Mouse (Mus musculus): ENCODE results near the gene Gbx1. TPM values are rescaled to one million over a fixed set of nuclear protein-coding genes. Genes with fewer than 3 reads are reported as not detected.
A peak's percentile ranks its signal among the peaks of the same experiment; 100 is the strongest.

The Gbx1 gene
- polyA plus RNA-seq, 1 experiment, result 0.42 TPM

DNA sequence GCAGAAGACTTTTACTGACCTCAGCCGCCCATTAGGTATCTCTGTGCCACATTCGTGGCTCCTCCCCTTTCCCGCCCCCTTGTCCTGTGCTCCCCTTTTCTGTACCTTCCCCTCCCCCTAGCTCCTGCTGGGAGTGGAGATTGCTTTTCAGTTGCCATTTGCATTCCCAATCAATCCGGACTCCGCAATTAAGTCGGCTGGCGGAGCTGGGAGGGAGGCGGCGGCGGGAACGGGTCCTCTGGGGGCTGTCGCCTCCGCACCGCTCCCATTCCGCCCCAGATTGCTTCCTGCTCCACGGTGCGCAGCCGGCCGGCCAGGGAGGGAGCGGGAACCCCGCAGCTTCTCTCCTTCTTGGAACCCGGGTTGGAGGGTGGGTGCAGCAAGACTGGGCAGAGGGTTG lies 42.0 kb downstream of the Gbx1 start:
- TF ChIP-seq CTCF (IDR thresholded peaks at IDR 0.05; ENCODE audit: control insufficient read depth, insufficient read depth, insufficient read length), result no peak
- no peak for TF ChIP-seq USF1 (IDR thresholded peaks at IDR 0.05; ENCODE audit: low read depth)
- no peak for TF ChIP-seq MYOD1 (IDR thresholded peaks at IDR 0.05; ENCODE audit: control insufficient read depth, insufficient read length, low read depth)
- no peak for TF ChIP-seq FOSL1 (IDR thresholded peaks at IDR 0.05; ENCODE audit: insufficient read depth, low read length, poor library complexity, severe bottlenecking)
- no peak for TF ChIP-seq MAX (IDR thresholded peaks at IDR 0.05)
- TF ChIP-seq CEBPB (IDR thresholded peaks at IDR 0.05; ENCODE audit: low read depth), result no peak
- TF ChIP-seq MYOG (IDR thresholded peaks at IDR 0.05; ENCODE audit: control insufficient read depth, extremely low read depth, insufficient read length), result no peak
- Histone ChIP-seq H3K4me3 (ENCODE audit: insufficient read depth, poor library complexity, severe bottlenecking) (no peak overlapping the region), H3K36me3 (ENCODE audit: control insufficient read depth, insufficient read depth) (peaks cover 56% of the 10 kb centered on the region), H3K79me3 (ENCODE audit: low read depth) (no peaks in the 10 kb centered on the region), H3K79me2 (ENCODE audit: control insufficient read depth, insufficient read depth) (no peaks in the 10 kb centered on the region), H3K27me3 (ENCODE audit: control insufficient read depth, insufficient read depth, insufficient read length) (no peaks in the 10 kb centered on the region), H3ac (ENCODE audit: control insufficient read depth, insufficient read length, low read depth) (no peak overlapping the region)

DNA sequence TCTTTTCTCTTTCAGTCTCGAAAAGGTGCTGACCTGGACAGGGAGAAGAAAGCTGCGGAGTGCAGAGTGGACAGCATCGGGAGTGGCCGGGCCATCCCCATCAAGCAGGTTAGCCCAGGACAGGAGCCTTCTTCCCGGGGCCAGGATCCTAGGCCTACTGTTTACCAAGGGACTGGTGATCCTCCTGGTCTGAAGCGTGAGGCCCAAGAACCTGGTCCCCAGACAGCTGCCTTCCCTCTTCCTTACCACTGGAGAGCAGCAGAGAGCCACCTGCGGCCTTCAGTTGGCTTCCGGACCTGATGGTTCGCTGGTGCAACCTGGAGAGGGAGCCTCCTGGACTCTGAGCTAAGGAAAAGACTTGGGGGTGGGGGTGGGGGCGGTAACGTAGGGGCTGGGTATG lies 43.7 kb downstream of the Gbx1 start:
- H3ac ChIP-seq (ENCODE audit: control insufficient read depth, insufficient read length, low read depth), result no peak overlapping the region
- H3K27me3 ChIP-seq (ENCODE audit: control insufficient read depth, insufficient read depth, insufficient read length), result no peaks in the 10 kb centered on the region
- H3K36me3 ChIP-seq (ENCODE audit: control insufficient read depth, insufficient read depth), result peaks cover 53% of the 10 kb centered on the region
- H3K4me3 ChIP-seq (ENCODE audit: insufficient read depth, poor library complexity, severe bottlenecking), result no peak overlapping the region
- H3K79me3 ChIP-seq (ENCODE audit: low read depth), result no peaks in the 10 kb centered on the region
- TF ChIP-seq USF1 (IDR thresholded peaks at IDR 0.05; ENCODE audit: low read depth) (no peak), CTCF (IDR thresholded peaks at IDR 0.05; ENCODE audit: control insufficient read depth, insufficient read depth, insufficient read length) (peak; percentile 52)
- H3K79me2 ChIP-seq (ENCODE audit: control insufficient read depth, insufficient read depth), result no peaks in the 10 kb centered on the region

DNA sequence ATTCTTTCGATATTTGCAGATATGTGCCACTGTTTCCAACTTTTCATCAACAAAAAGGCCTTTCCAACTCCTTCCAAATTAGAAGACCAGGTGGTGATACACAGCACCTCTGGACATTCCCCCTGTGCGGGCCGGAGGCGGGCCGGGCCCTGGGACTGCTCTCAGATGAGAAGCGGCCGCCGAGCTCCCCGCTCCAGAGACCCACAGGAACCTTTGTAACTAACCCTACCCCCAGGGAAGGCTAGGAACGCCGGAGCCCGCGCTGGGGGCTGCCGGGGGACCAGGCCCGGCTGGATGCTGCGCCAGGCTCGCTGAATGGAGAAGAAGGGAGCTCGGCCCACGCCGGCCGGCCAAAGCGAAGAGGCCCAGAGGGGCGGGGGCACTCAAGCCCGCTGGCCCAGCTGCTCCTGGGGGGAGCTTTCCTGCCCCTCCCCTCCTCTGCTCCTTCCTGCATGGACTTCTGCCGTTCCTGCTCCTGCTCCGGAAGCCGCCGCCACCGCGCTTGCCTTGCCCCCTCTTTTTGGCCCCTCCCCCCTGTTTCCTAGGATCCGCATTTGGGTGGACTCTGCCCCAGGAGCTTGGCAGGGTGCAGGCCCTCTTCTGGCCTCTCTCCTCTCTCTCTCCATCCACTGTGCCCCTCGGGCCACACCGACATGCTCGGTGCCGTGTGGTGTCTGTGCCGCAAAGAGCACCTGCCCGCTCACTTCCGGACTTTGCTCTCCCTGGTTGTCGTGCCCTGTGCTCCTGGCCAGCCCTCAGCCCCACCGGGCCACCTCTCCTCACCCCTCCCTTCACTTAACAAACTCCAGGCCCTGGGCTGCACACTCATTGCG lies 44.5 kb downstream of the Gbx1 start:
- Histone ChIP-seq H3ac (ENCODE audit: control insufficient read depth, insufficient read length, low read depth) (no peak overlapping the region), H3K79me2 (ENCODE audit: control insufficient read depth, insufficient read depth) (no peaks in the 10 kb centered on the region), H3K79me3 (ENCODE audit: low read depth) (no peaks in the 10 kb centered on the region), H3K27me3 (ENCODE audit: control insufficient read depth, insufficient read depth, insufficient read length) (no peaks in the 10 kb centered on the region), H3K36me3 (ENCODE audit: control insufficient read depth, insufficient read depth) (peaks cover 53% of the 10 kb centered on the region), H3K4me3 (ENCODE audit: insufficient read depth, poor library complexity, severe bottlenecking) (no peak overlapping the region)
- TF ChIP-seq FOSL1 (IDR thresholded peaks at IDR 0.05; ENCODE audit: insufficient read depth, low read length, poor library complexity, severe bottlenecking), result no peak
- no peak for TF ChIP-seq MYOD1 (IDR thresholded peaks at IDR 0.05; ENCODE audit: control insufficient read depth, insufficient read length, low read depth)
- TF ChIP-seq USF1 (IDR thresholded peaks at IDR 0.05; ENCODE audit: low read depth), result no peak
- no peak for TF ChIP-seq CTCF (IDR thresholded peaks at IDR 0.05; ENCODE audit: control insufficient read depth, insufficient read depth, insufficient read length)
- no peak for TF ChIP-seq MYOG (IDR thresholded peaks at IDR 0.05; ENCODE audit: control insufficient read depth, extremely low read depth, insufficient read length)
- no peak for TF ChIP-seq CEBPB (IDR thresholded peaks at IDR 0.05; ENCODE audit: low read depth)
- no peak for TF ChIP-seq MAX (IDR thresholded peaks at IDR 0.05)

DNA sequence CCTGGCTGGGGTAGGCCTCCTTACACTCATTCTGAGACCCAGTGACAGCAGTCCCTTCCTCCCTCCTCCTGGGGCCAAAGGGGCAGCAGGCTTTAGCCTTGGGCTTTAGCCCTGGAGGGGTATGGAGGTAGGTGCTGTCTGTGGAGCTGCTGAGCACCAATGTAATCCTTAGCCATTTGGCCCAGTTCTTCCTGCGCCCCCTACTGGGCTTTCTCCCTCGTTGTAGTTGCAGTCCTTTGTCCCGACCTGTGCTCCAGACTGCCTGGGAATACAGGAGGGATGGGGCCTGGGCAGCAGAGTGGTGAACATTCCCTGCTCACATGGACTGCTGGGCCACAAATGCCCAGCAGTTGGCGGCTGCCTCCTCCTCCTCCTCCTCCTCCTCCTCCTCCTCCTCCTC lies 45.4 kb downstream of the Gbx1 start:
- H3K36me3 ChIP-seq (ENCODE audit: control insufficient read depth, insufficient read depth), result peaks cover 53% of the 10 kb centered on the region
- peak; percentile 26 for TF ChIP-seq CTCF (IDR thresholded peaks at IDR 0.05; ENCODE audit: control insufficient read depth, insufficient read depth, insufficient read length)
- no peak for TF ChIP-seq CEBPB (IDR thresholded peaks at IDR 0.05; ENCODE audit: low read depth)

DNA sequence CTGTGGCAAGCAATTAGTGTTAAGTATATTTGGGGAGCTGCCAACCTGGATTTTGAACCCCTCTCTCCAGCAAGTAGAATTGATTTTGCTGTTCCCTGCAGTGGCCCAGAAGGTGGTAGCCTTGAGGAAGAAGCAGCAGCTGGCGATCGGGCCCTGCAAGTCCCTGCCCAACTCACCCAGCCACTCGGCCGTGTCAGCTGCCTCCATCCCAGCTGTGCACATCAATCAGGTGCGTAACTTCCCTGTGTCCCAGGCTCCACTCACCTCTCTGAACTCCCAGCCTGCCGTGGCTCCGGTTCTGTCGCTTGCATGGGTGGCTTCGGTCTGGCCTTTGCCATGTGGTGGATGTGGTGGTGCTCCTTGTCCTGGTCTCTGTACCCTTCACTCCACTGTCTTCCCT lies 49.1 kb downstream of the Gbx1 start:
- H3ac ChIP-seq (ENCODE audit: control insufficient read depth, insufficient read length, low read depth), result no peak overlapping the region
- H3K36me3 ChIP-seq (ENCODE audit: control insufficient read depth, insufficient read depth), result peaks cover 49% of the 10 kb centered on the region
- H3K4me3 ChIP-seq (ENCODE audit: insufficient read depth, poor library complexity, severe bottlenecking), result no peak overlapping the region
- peaks cover 44% of the 10 kb centered on the region for H3K79me2 ChIP-seq (ENCODE audit: control insufficient read depth, insufficient read depth)
- peaks cover 25% of the 10 kb centered on the region for H3K79me3 ChIP-seq (ENCODE audit: low read depth)
- no peak for TF ChIP-seq MYOD1 (IDR thresholded peaks at IDR 0.05; ENCODE audit: control insufficient read depth, insufficient read length, low read depth)
- no peak for TF ChIP-seq MAX (IDR thresholded peaks at IDR 0.05)
- TF ChIP-seq MYOG (IDR thresholded peaks at IDR 0.05; ENCODE audit: control insufficient read depth, extremely low read depth, insufficient read length), result no peak
- no peak for TF ChIP-seq FOSL1 (IDR thresholded peaks at IDR 0.05; ENCODE audit: insufficient read depth, low read length, poor library complexity, severe bottlenecking)
- no peak for TF ChIP-seq CEBPB (IDR thresholded peaks at IDR 0.05; ENCODE audit: low read depth)
- no peak for TF ChIP-seq CTCF (IDR thresholded peaks at IDR 0.05; ENCODE audit: control insufficient read depth, insufficient read depth, insufficient read length)
- TF ChIP-seq USF1 (IDR thresholded peaks at IDR 0.05; ENCODE audit: low read depth), result no peak
- no peaks in the 10 kb centered on the region for H3K27me3 ChIP-seq (ENCODE audit: control insufficient read depth, insufficient read depth, insufficient read length)

More for the DNA sequence above, 45.4 kb downstream of the Gbx1 start:
- Histone ChIP-seq H3K27me3 (ENCODE audit: control insufficient read depth, insufficient read depth, insufficient read length) (no peaks in the 10 kb centered on the region), H3ac (ENCODE audit: control insufficient read depth, insufficient read length, low read depth) (no peak overlapping the region), H3K4me3 (ENCODE audit: insufficient read depth, poor library complexity, severe bottlenecking) (no peak overlapping the region), H3K79me2 (ENCODE audit: control insufficient read depth, insufficient read depth) (peaks cover 7% of the 10 kb centered on the region), H3K79me3 (ENCODE audit: low read depth) (peaks cover under 1% of the 10 kb centered on the region)

All from C2C12 (cell line).